Mouse (Mus musculus) spleen, adult 12 weeks (tissue): Measurements from ENCODE around the gene Gm47969.
"Not testable (repeated sequence)": the region's sequence is repeated elsewhere in the genome, so short reads cannot be mapped to it uniquely, and the experiment has no call there.

Experiments used
- DNase-seq: peaks from one replicate; pipeline ENCODE4 v3.0.0; 2022; ENCODE audit warnings: low spot score

Gm47969 gene

GRCm38 (mm10) chr1:83044882-83045427 lies at the start of gene Gm47969:
TSS of gene Gm47969 (plus strand) at chr1:83044932.
- DNase-seq, result no peak

GRCm38 (mm10) chr1:83000306-83000705 lies 44.4 kb upstream of the Gm47969 start, which contains the start of gene Gm47959:
TSS of gene Gm47959 (plus strand) at chr1:83000548.
- not testable (repeated sequence) for DNase-seq

GRCm38 (mm10) chr1:83006218-83007179 lies 38.2 kb upstream of the Gm47969 start:
- DNase-seq, result no peak

GRCm38 (mm10) chr1:83007471-83007870 lies 37.3 kb upstream of the Gm47969 start:
- DNase-seq, result no peak

GRCm38 (mm10) chr1:83014477-83014876 lies 30.3 kb upstream of the Gm47969 start:
- no peak for DNase-seq

- no peak for DNase-seq
Observed at GRCm38 (mm10) chr1:83015329-83015879, 29.3 kb upstream of the Gm47969 start.

- no peak for DNase-seq
Observed at GRCm38 (mm10) chr1:83016556-83016955, 28.2 kb upstream of the Gm47969 start.

GRCm38 (mm10) chr1:83031950-83032349 lies 12.8 kb upstream of the Gm47969 start:
- DNase-seq, result no peak

GRCm38 (mm10) chr1:83032508-83032907 lies 12.2 kb upstream of the Gm47969 start:
- DNase-seq, result no peak

- DNase-seq, result no peak
Observed at GRCm38 (mm10) chr1:83034509-83034908, 10.2 kb upstream of the Gm47969 start.

- no peak for DNase-seq
Observed at GRCm38 (mm10) chr1:83036892-83037667, 7.7 kb upstream of the Gm47969 start.

- no peak for DNase-seq
Observed at GRCm38 (mm10) chr1:83038109-83038672, 6.5 kb upstream of the Gm47969 start, which contains the start of gene Slc19a3. TSS of gene Slc19a3 (minus strand) at chr1:83038448.

- DNase-seq, result no peak
Observed at GRCm38 (mm10) chr1:83039080-83039479, 5.7 kb upstream of the Gm47969 start.

- DNase-seq, result no peak
Observed at GRCm38 (mm10) chr1:83042380-83042779, 2.4 kb upstream of the Gm47969 start, which contains the start of gene Krtap28-10. TSS of gene Krtap28-10 (minus strand) at chr1:83042480.

GRCm38 (mm10) chr1:83058481-83058880 lies 13.7 kb downstream of the Gm47969 start:
- DNase-seq, result no peak

- no peak for DNase-seq
Observed at GRCm38 (mm10) chr1:83059278-83059677, 14.5 kb downstream of the Gm47969 start, which contains the start of gene A030005K14Rik. TSS of gene A030005K14Rik (minus strand) at chr1:83059378.

GRCm38 (mm10) chr1:83060643-83061042 lies 15.9 kb downstream of the Gm47969 start, which contains the start of gene Krtap28-13:
TSS of gene Krtap28-13 (plus strand) at chr1:83060930.
- DNase-seq, result no peak

- DNase-seq, result no peak
Observed at GRCm38 (mm10) chr1:83064851-83065250, 20.1 kb downstream of the Gm47969 start.

GRCm38 (mm10) chr1:83066577-83066976 lies 21.8 kb downstream of the Gm47969 start:
- DNase-seq, result no peak

GRCm38 (mm10) chr1:83067205-83067604 lies 22.5 kb downstream of the Gm47969 start:
- DNase-seq, result no peak

GRCm38 (mm10) chr1:83075526-83076189 lies 30.9 kb downstream of the Gm47969 start:
- no peak for DNase-seq
